Mouse (Mus musculus): Measurements from ENCODE around the gene Gm19402.
"Not testable (repeated sequence)": the region's sequence is repeated elsewhere in the genome, so short reads cannot be mapped to it uniquely, and the experiment has no call there.

Gm19402 gene

GRCm38 (mm10) chr10:77690356-77690807 is at the start of gene Gm19402:
TSS of gene Gm19402 (minus strand) at chr10:77690757.
- DNase-seq, result not testable (repeated sequence)

GRCm38 (mm10) chr10:77738929-77739328 is 48.4 kb upstream of the Gm19402 start:
- no peak for DNase-seq

- DNase-seq, result no peak
Observed at GRCm38 (mm10) chr10:77735928-77736327, 45.4 kb upstream of the Gm19402 start.

- DNase-seq, result peak; percentile 26
Observed at GRCm38 (mm10) chr10:77729241-77729640, 38.7 kb upstream of the Gm19402 start.

- no peak for DNase-seq
Observed at GRCm38 (mm10) chr10:77728280-77728679, 37.7 kb upstream of the Gm19402 start.

- no peak for DNase-seq
Observed at GRCm38 (mm10) chr10:77726186-77726585, 35.6 kb upstream of the Gm19402 start, which contains the start of gene Gm10100. TSS of gene Gm10100 (plus strand) at chr10:77726486.

GRCm38 (mm10) chr10:77724855-77725254 is 34.3 kb upstream of the Gm19402 start:
- DNase-seq, result no peak

- not testable (repeated sequence) for DNase-seq
Observed at GRCm38 (mm10) chr10:77720299-77720698, 29.7 kb upstream of the Gm19402 start, which contains the start of gene Krtap12-1. TSS of gene Krtap12-1 (plus strand) at chr10:77720599.

- DNase-seq, result no peak
Observed at GRCm38 (mm10) chr10:77715507-77715906, 24.9 kb upstream of the Gm19402 start, which contains the start of gene Gm10142. TSS of gene Gm10142 (plus strand) at chr10:77715807.

GRCm38 (mm10) chr10:77713734-77714133 is 23.2 kb upstream of the Gm19402 start:
- no peak for DNase-seq

- DNase-seq, result not testable (repeated sequence)
Observed at GRCm38 (mm10) chr10:77711157-77711556, 20.6 kb upstream of the Gm19402 start, which contains the start of gene Gm10024. TSS of gene Gm10024 (plus strand) at chr10:77711457.

GRCm38 (mm10) chr10:77709831-77710230 is 19.3 kb upstream of the Gm19402 start:
- no peak for DNase-seq

- DNase-seq, result no peak
Observed at GRCm38 (mm10) chr10:77706326-77706725, 15.8 kb upstream of the Gm19402 start, which contains the start of gene Gm10272. TSS of gene Gm10272 (plus strand) at chr10:77706626.

- no peak for DNase-seq
Observed at GRCm38 (mm10) chr10:77697133-77697532, 6.6 kb upstream of the Gm19402 start, which contains the start of gene Gm9508. TSS of gene Gm9508 (minus strand) at chr10:77697233.

GRCm38 (mm10) chr10:77687021-77687420 is 3.5 kb downstream of the Gm19402 start:
- no peak for DNase-seq

- no peak for DNase-seq
Observed at GRCm38 (mm10) chr10:77685895-77686664, 4.5 kb downstream of the Gm19402 start, which contains the start of gene Tspear. TSS of gene Tspear (plus strand) at chr10:77686569.

- DNase-seq, result no peak
Observed at GRCm38 (mm10) chr10:77684181-77684580, 6.4 kb downstream of the Gm19402 start.

GRCm38 (mm10) chr10:77682994-77683393 is 7.6 kb downstream of the Gm19402 start:
- no peak for DNase-seq

- no peak for DNase-seq
Observed at GRCm38 (mm10) chr10:77677562-77677961, 13.0 kb downstream of the Gm19402 start.

- DNase-seq, result no peak
Observed at GRCm38 (mm10) chr10:77673765-77674164, 16.8 kb downstream of the Gm19402 start.

GRCm38 (mm10) chr10:77671519-77671918 is 19.0 kb downstream of the Gm19402 start:
- DNase-seq, result no peak

- DNase-seq, result no peak
Observed at GRCm38 (mm10) chr10:77670710-77671109, 19.8 kb downstream of the Gm19402 start.

GRCm38 (mm10) chr10:77667402-77667801 is 23.2 kb downstream of the Gm19402 start:
- no peak for DNase-seq

- DNase-seq, result no peak
Observed at GRCm38 (mm10) chr10:77666342-77666741, 24.2 kb downstream of the Gm19402 start.
